Mouse (Mus musculus): Measurements from ENCODE around the gene Igfbp7. TPM values are rescaled to one million over a fixed set of nuclear protein-coding genes. Genes with fewer than 3 reads are reported as not detected.
"Not testable (repeated sequence)": the region's sequence is repeated elsewhere in the genome, so short reads cannot be mapped to it uniquely, and the experiment has no call there.

Gene Igfbp7
- polyA plus RNA-seq, 1 experiment from 2014 or later = 35.8 TPM

DNA sequence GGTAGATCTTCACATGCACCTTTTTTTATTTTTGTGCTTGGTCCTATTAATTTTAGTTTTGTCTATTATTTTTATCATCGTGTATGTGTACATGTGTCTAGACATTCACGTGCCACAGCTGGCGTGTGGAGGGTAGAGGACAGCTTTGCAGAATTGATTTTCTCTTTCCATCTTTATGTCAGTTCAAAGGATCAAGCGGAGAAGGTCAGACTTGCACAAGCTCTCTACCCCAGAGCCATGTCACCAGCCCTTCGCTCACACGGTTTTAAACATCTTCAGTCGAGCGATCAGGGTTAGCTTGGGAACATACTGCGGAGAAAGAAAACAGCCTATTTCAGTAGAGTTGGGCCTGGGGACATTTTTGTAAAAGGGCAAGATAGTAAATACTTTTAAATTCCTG, 23.2 kb upstream of the Igfbp7 start:
- Histone ChIP-seq H3K9ac (replicated peaks) (no peak overlapping the region), H3K4me2 (replicated peaks) (no peak overlapping the region), H3K4me1 (no peaks in the 10 kb centered on the region), H3K27ac (replicated peaks) (no peak overlapping the region), H3K36me3 (no peaks in the 10 kb centered on the region), H3K4me3 (no peak overlapping the region), H3K9me3 (no peaks in the 10 kb centered on the region), H3K27me3 (peaks cover 4% of the 10 kb centered on the region; the same call in 1 of the 2 replicates)
- WGBS = 80% methylated on average over 9 of the region's 9 CpGs
- ATAC-seq (ENCODE audit: low FRiP score, low read depth) = no peak

DNA sequence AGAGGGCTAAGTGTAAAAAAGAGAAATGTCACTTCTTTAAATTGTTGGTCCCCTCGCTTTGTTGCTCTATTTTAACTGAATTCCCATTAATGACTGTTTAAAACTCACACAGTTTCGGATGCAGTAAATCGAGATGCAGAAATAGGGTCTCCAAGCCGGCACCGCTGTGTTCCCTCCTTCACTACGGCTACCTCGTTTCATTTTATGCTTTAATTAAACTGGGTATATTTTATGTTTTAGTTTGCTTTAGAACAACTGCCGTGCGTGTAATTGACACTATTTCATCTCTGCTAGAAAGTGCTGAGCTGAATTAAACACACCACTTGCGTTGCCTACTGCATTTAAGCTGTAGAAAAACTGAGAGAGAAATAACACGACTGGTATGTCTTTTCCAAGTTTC, 22.6 kb upstream of the Igfbp7 start:
- peaks cover 4% of the 10 kb centered on the region; the same call in 1 of the 2 replicates for H3K27me3 ChIP-seq
- H3K9ac ChIP-seq (replicated peaks) = no peak overlapping the region
- no peaks in the 10 kb centered on the region for H3K36me3 ChIP-seq
- no peak overlapping the region for H3K4me3 ChIP-seq
- no peaks in the 10 kb centered on the region for H3K4me1 ChIP-seq
- no peak overlapping the region for H3K4me2 ChIP-seq (replicated peaks)
- no peak overlapping the region for H3K27ac ChIP-seq (replicated peaks)
- no peak for ATAC-seq (ENCODE audit: low FRiP score, low read depth)
- 88% methylated on average over 11 of the region's 11 CpGs for WGBS
- H3K9me3 ChIP-seq = no peaks in the 10 kb centered on the region

DNA sequence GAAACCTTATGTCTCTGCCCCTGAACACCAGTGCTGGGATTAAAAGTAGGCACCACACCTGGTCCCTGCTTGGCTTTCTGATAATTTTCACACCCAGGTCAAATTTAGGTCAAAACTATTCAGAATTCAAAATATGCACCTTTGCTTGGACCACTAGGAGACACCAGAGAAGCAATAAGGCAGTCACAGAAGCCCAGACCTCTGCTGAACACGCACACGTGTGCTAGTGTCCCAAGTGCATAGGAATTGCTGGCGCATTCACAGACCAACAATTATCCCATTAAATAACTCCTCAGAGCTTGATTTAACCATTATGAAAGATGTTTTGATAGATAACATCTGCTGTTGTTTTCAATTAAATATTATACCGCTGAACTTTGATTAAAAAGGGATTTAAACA, 22.2 kb upstream of the Igfbp7 start:
- Histone ChIP-seq H3K27ac (replicated peaks) (no peak overlapping the region), H3K4me1 (no peaks in the 10 kb centered on the region), H3K27me3 (peaks cover 4% of the 10 kb centered on the region; the same call in 1 of the 2 replicates), H3K36me3 (no peaks in the 10 kb centered on the region), H3K4me2 (replicated peaks) (no peak overlapping the region), H3K9me3 (no peaks in the 10 kb centered on the region), H3K9ac (replicated peaks) (no peak overlapping the region), H3K4me3 (no peak overlapping the region)
- 91% methylated on average over 4 of the region's 4 CpGs for WGBS
- no peak for ATAC-seq (ENCODE audit: low FRiP score, low read depth)

DNA sequence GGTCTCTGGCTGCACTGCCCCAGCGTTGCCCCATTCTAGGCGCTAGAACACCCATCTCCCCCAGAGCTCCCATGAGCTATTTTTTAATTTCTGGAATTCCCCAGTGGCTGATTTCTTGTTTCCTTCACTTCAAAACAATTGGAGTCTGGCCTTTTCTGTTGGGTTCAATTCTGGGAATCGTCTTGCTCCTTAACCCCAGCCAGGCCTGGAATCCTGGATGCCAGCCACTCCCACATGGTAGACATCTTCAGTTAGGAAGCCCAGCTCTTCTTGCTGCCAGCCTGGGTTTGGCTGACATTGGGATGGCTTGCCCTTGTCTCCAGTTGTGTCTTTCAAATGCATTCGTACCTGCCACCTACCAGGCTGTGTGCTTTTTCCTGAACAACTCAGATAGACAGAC, 20.7 kb upstream of the Igfbp7 start:
- 87% methylated on average over 4 of the region's 4 CpGs for WGBS
- H3K27ac ChIP-seq (replicated peaks) = no peak overlapping the region
- no peaks in the 10 kb centered on the region for H3K4me1 ChIP-seq
- H3K36me3 ChIP-seq = no peaks in the 10 kb centered on the region
- H3K9me3 ChIP-seq = no peaks in the 10 kb centered on the region
- H3K4me2 ChIP-seq (replicated peaks) = no peak overlapping the region
- H3K9ac ChIP-seq (replicated peaks) = no peak overlapping the region
- H3K27me3 ChIP-seq = peaks cover 4% of the 10 kb centered on the region; the same call in 1 of the 2 replicates
- H3K4me3 ChIP-seq = no peak overlapping the region
- ATAC-seq (ENCODE audit: low FRiP score, low read depth) = no peak

DNA sequence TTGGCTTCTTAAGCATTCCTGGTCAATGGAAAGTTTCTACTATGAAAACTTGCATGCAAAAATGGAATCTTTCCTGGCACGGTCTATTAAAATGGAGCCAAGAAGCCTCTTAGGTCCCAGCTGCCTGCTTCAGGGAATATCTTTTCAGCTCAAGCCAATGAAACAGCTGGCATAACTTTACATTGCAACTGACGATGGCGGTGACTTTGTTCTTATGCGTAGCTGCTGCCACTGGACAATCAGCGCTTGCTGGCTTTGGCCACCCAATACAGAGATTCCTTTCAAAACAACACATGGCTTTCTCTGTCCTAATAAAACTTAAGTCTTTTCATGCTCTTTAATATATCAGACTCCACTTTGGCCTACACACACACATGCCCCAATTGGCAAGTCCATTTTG, 20.1 kb upstream of the Igfbp7 start:
- no peaks in the 10 kb centered on the region for H3K4me1 ChIP-seq
- H3K4me2 ChIP-seq (replicated peaks) = no peak overlapping the region
- H3K27me3 ChIP-seq = peaks cover under 1% of the 10 kb centered on the region; the same call in 1 of the 2 replicates
- H3K9me3 ChIP-seq = 0 out of 2 replicates have a peak, but pooled peaks cover under 1% of the 10 kb centered on the region
- ATAC-seq (ENCODE audit: low FRiP score, low read depth) = no peak
- H3K36me3 ChIP-seq = no peaks in the 10 kb centered on the region
- H3K9ac ChIP-seq (replicated peaks) = no peak overlapping the region
- no peak overlapping the region for H3K27ac ChIP-seq (replicated peaks)
- H3K4me3 ChIP-seq = no peak overlapping the region
- 91% methylated on average over 5 of the region's 5 CpGs for WGBS

DNA sequence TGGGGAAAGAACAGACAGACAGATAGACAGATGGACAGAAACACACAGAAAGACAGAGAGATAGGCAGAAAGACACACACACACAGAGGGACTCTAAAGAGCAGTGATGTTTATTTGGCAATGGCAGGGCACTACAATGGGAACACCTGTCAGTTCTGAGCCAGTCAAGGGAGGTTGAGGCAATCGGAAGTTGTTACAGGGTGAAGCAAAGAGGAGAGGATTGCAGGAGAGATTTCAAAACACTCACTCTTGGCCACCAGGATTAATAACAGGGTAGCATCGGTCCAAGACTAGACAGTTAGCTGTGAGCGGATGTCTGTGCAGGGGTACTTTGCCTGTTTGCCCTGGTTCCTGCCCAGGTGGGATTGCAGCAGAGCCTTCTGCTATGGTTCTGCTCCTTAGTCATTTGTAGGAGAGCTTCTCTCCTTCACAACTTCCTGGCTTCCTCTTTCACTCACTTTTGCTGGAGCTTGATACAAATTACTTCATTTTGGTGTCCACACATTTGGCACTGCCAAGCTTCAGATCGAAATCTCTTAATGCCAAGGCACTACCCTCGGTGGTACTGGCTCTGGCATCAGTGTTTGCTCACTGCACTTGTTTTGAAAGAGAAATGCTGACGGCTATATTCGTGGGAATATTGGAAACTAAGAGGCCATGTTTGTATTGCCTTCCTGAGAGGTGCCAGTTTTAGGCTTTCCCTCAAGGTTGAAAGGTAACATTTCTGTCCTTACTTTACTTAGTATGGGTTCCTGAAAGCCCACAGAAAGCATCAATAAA, 18.1 kb upstream of the Igfbp7 start:
- no peaks in the 10 kb centered on the region for H3K4me1 ChIP-seq
- 0 out of 2 replicates have a peak, but pooled peaks cover 4% of the 10 kb centered on the region for H3K9me3 ChIP-seq
- H3K27me3 ChIP-seq = no peaks in the 10 kb centered on the region
- H3K36me3 ChIP-seq = no peaks in the 10 kb centered on the region
- ATAC-seq (ENCODE audit: low FRiP score, low read depth) = no peak
- WGBS = 80% methylated on average over 7 of the region's 7 CpGs
- no peak overlapping the region for H3K27ac ChIP-seq (replicated peaks)
- no peak overlapping the region for H3K4me3 ChIP-seq
- H3K4me2 ChIP-seq (replicated peaks) = no peak overlapping the region
- no peak overlapping the region for H3K9ac ChIP-seq (replicated peaks)

DNA sequence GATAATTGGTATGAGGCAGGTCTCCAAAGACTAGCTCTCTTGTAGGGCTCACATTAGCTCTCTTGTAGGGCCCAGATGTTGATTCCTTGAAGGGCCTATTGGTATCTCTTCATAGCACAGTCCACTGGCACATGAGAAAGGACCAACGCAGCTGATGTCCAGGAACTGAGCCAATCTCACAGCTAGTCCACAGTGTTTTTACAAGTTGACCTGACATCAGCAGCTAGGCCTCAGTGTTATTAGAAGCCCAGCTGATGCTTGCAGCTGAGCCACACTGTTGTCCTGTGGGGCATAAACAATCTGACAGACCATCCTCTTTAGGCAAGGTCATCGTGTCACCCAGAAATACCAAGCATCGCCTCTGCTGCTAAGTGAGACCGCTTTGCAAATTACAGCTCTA, 11.7 kb upstream of the Igfbp7 start:
- WGBS = 75% methylated on average over 4 of the region's 4 CpGs
- not testable (repeated sequence) for ATAC-seq (ENCODE audit: low FRiP score, low read depth); H3K27me3 ChIP-seq; H3K9ac ChIP-seq (replicated peaks); H3K4me2 ChIP-seq (replicated peaks); H3K36me3 ChIP-seq; H3K27ac ChIP-seq (replicated peaks); H3K4me1 ChIP-seq; H3K9me3 ChIP-seq; H3K4me3 ChIP-seq

DNA sequence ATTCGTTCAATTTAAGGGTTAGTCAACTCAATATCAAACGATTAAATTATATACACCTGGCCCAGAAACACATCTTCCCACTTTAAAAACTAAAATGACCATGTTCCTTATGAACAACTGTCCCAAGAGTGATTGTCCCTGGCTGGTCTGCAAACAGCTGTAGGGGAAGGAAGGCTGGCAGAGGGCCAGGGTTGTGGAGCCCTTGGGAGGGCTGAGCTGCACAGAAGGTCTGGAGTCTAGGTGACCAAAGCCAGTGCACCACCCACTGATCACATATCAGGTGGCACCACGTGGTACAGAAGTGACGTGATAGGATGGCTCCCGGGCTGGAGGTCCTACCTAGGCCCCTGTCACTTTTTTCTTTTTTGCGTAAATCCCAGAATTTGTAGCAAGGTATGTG, 8.2 kb upstream of the Igfbp7 start:
- WGBS = 81% methylated on average over 6 of the region's 6 CpGs
- no peaks in the 10 kb centered on the region for H3K27me3 ChIP-seq

DNA sequence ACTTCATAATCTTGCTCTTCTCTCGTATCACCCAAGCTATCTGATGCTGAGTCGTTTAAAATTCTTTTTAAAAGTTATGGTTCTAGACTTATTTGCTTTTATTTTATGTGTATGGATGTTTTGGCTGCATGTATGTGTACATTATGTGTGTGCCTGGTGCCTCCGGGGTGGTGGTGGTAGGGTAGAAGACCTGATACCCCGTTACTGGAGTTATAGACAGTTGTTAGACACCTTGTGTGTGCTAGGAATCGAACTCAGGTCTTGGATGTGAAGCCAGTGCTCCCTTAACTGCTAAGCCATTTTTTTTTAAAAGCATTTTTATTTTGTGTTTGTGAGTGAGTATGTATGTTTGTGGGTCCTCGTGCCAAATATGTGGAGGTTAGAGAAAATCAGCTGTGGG, 689 bp upstream of the Igfbp7 start:
- peaks cover 8% of the 10 kb centered on the region; the same call in 1 of the 2 replicates for H3K4me1 ChIP-seq
- H3K9ac ChIP-seq (replicated peaks) = no peak overlapping the region
- no peak overlapping the region for H3K4me3 ChIP-seq
- peaks cover 39% of the 10 kb centered on the region for H3K27me3 ChIP-seq
- H3K27ac ChIP-seq (replicated peaks) = no peak overlapping the region
- 93% methylated on average over 6 of the region's 6 CpGs for WGBS
- H3K9me3 ChIP-seq = no peaks in the 10 kb centered on the region
- H3K36me3 ChIP-seq = no peaks in the 10 kb centered on the region
- H3K4me2 ChIP-seq (replicated peaks) = no peak overlapping the region
- no peak for ATAC-seq (ENCODE audit: low FRiP score, low read depth)

More for the DNA sequence above, 8.2 kb upstream of the Igfbp7 start:
- Histone ChIP-seq H3K4me3 (no peak overlapping the region), H3K9me3 (no peaks in the 10 kb centered on the region), H3K9ac (replicated peaks) (no peak overlapping the region), H3K36me3 (no peaks in the 10 kb centered on the region), H3K27ac (replicated peaks) (no peak overlapping the region), H3K4me2 (replicated peaks) (no peak overlapping the region), H3K4me1 (no peaks in the 10 kb centered on the region)
- ATAC-seq (ENCODE audit: low FRiP score, low read depth) = no peak

DNA sequence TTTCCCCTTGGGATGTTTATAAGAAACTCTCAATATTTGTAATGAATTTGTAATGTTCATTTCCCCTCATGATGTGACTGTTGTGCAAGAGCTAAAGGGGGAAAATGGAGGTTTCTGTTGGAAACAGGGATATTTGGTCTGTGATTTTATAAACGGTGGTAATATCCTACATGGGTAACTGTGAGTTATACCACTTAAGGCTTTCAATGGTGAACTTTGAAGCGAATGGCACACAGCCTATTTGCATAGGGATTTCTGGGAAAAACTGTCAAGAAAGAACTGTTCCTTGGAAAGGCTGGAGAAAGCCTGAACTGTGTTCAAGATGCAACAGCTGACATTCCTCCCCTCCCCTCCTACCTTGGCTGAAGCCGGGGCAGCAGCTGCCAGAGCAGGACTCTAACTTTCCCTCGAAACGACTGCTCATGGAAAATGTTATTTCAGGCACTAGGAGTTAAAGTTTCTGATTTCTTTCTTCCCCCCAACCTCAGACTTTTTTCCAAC, 1.4 kb downstream of the Igfbp7 start:
- 60% methylated on average over 5 of the region's 5 CpGs for WGBS
- H3K27me3 ChIP-seq = peaks cover 45% of the 10 kb centered on the region

DNA sequence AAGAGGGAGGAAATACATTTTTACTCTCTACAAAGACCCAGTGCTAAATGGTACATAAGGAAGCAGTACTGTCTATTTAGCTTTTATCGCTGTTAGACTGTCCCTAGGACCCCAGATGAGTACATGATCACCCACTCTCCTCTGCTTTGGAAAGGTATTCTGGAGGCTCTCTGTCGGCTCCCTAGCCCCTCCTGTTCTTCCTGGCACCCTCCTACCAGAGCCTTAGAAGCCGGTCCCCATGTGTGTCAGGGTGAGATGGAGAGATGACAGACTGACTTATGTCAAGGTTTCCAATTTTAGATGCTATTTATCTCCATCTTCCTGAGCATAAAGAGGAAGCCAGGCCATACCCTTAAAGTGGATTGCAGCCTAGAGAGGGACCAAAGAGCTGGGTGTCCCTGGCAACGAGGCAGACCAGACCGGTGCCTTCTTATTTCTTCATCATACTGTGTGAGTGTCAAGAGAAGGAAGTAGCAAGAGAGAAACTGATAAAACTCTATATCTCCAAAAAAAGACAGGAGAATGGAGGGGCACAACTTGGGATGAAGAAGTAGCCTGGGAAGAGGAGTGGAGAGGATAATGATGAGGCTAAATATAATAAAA, 2.3 kb downstream of the Igfbp7 start:
- Histone ChIP-seq H3K27ac (replicated peaks) (no peak overlapping the region), H3K4me2 (replicated peaks) (no peak overlapping the region), H3K9me3 (no peaks in the 10 kb centered on the region), H3K4me1 (peaks cover 8% of the 10 kb centered on the region; the same call in 1 of the 2 replicates), H3K36me3 (no peaks in the 10 kb centered on the region), H3K27me3 (peaks cover 46% of the 10 kb centered on the region), H3K4me3 (no peak overlapping the region), H3K9ac (replicated peaks) (no peak overlapping the region)
- ATAC-seq (ENCODE audit: low FRiP score, low read depth) = no peak
- WGBS = 67% methylated on average over 5 of the region's 5 CpGs

More for the DNA sequence above, 1.4 kb downstream of the Igfbp7 start:
- no peak for ATAC-seq (ENCODE audit: low FRiP score, low read depth)
- no peak overlapping the region for H3K4me3 ChIP-seq
- no peaks in the 10 kb centered on the region for H3K9me3 ChIP-seq
- no peaks in the 10 kb centered on the region for H3K36me3 ChIP-seq
- no peak overlapping the region for H3K9ac ChIP-seq (replicated peaks)
- H3K4me2 ChIP-seq (replicated peaks) = no peak overlapping the region
- no peak overlapping the region for H3K27ac ChIP-seq (replicated peaks)
- peaks cover 8% of the 10 kb centered on the region; the same call in 1 of the 2 replicates for H3K4me1 ChIP-seq

DNA sequence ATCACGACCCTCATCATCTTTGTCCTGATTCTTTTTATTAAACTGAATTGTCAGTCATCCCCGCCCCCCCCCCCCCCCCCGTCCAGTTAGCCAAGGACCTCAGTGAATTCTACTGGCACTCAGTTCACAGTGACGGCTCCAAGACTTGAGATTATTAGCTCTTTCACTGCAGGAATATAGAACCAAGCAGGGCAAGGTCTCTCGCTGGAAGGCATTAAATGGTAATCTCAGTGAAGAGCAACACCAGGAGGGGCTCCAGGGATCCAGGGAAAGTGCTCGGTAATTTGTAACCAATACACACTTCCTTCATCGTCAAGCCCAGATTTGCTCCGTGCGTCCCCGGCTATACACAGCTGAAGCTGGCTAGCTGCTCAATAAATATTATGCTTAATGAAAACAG, 2.9 kb downstream of the Igfbp7 start:
- Histone ChIP-seq H3K27me3 (peaks cover 49% of the 10 kb centered on the region), H3K4me2 (replicated peaks) (no peak overlapping the region), H3K9me3 (no peaks in the 10 kb centered on the region), H3K27ac (replicated peaks) (no peak overlapping the region), H3K9ac (replicated peaks) (no peak overlapping the region), H3K36me3 (no peaks in the 10 kb centered on the region), H3K4me1 (peaks cover 8% of the 10 kb centered on the region; the same call in 1 of the 2 replicates), H3K4me3 (no peak overlapping the region)
- ATAC-seq (ENCODE audit: low FRiP score, low read depth) = no peak
- WGBS = 68% methylated on average over 9 of the region's 10 CpGs
